Mouse (Mus musculus): ENCODE results near the gene Mxd4. TPM values are rescaled to one million over a fixed set of nuclear protein-coding genes. Genes with fewer than 3 reads are reported as not detected.

Mxd4 gene
- polyA plus RNA-seq, 1 experiment from 2014 or later = 36.9 TPM

Other genes with a start within 250 kb of the Mxd4 start
- 43.3 and 63.2 TPM in 2 replicates for gene Gm1673, start 204.3 kb downstream of the Mxd4 start, polyA plus RNA-seq (2015; fragmentation: Nextera tagmentation; extraction: Ambion mirVana)
- gene Nat8l, start 191.7 kb downstream of the Mxd4 start, polyA plus RNA-seq (2015; fragmentation: Nextera tagmentation; extraction: Ambion mirVana) = 0.21 and 0.25 TPM in 2 replicates
- 0.72 and 1.1 TPM in 2 replicates for gene Poln, start 18.3 kb downstream of the Mxd4 start, polyA plus RNA-seq (2015; fragmentation: Nextera tagmentation; extraction: Ambion mirVana)
- 26.2 and 30.9 TPM in 2 replicates for gene Haus3, start 18.2 kb downstream of the Mxd4 start, polyA plus RNA-seq (2015; fragmentation: Nextera tagmentation; extraction: Ambion mirVana)
- 0.63 and 1.1 TPM in 2 replicates for gene Zfyve28, start 100.7 kb upstream of the Mxd4 start, polyA plus RNA-seq (2015; fragmentation: Nextera tagmentation; extraction: Ambion mirVana)
- gene Cfap99, start 100.9 kb upstream of the Mxd4 start, polyA plus RNA-seq (2015; fragmentation: Nextera tagmentation; extraction: Ambion mirVana) = 0.14 TPM in 1 of 2 replicates, not detected in the other
- 151 and 164 TPM in 2 replicates for gene Rnf4, start 148.6 kb upstream of the Mxd4 start, polyA plus RNA-seq (2015; fragmentation: Nextera tagmentation; extraction: Ambion mirVana)
- 8.7 and 9.2 TPM in 2 replicates for gene Fam193a, start 182.2 kb upstream of the Mxd4 start, polyA plus RNA-seq (2015; fragmentation: Nextera tagmentation; extraction: Ambion mirVana)